Mouse (Mus musculus) cerebellum, postnatal 10 days (tissue): ENCODE results near the gene Gbp7.

Experiments
- DNase-seq, 2 experiments: peaks; one replicate each; pipeline ENCODE4 v3.0.0; 2021; ENCODE audit warnings: mixed read lengths in 2 of 2

Gene Gbp7

GRCm38 (mm10) chr3:142561045-142561646, 31.0 kb downstream of the Gbp7 start:
- no peak for DNase-seq

- no peak for DNase-seq
Observed at GRCm38 (mm10) chr3:142561666-142562065, 31.5 kb downstream of the Gbp7 start.

DNA sequence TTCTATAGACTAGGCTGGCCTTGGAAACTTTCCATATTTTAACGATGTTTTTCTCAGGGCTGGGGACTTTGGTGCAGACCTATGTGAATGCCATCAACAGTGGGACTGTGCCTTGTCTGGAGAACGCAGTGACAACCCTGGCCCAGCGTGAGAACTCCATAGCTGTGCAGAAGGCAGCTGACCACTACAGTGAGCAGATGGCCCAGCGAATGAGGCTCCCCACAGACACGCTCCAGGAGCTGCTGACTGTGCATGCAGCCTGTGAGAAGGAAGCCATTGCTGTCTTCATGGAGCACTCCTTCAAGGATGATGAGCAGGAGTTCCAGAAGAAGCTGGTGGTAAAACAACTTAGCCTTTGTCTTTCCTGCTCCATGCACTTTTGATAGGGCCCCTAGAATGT, 37.3 kb downstream of the Gbp7 start:
- DNase-seq: peak in 1 of 2 experiments; percentile 26

DNA sequence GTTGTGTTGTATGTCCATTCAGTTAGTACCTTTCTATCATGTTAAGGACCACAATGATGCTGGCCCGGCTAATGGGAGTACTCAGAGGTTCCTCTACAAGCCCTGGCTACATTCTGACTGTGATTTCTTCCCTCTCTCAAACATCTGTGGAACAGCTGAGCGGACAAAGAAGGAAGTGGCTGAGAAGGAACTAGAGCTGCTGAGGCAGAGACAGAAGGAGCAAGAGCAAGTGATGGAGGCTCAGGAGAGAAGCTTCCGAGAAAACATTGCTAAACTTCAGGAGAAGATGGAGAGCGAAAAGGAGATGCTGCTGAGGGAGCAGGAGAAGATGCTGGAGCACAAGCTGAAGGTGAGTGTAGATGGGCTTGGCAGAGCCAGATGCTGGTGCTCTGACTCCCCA, 40.6 kb downstream of the Gbp7 start:
- DNase-seq: no peak

- no peak for DNase-seq
Observed at GRCm38 (mm10) chr3:142577108-142577507, 47.0 kb downstream of the Gbp7 start.

- no peak for DNase-seq
Observed at GRCm38 (mm10) chr3:142578342-142578741, 48.2 kb downstream of the Gbp7 start.

- DNase-seq: no peak
Observed at GRCm38 (mm10) chr3:142583067-142583466, 52.9 kb downstream of the Gbp7 start.

DNA sequence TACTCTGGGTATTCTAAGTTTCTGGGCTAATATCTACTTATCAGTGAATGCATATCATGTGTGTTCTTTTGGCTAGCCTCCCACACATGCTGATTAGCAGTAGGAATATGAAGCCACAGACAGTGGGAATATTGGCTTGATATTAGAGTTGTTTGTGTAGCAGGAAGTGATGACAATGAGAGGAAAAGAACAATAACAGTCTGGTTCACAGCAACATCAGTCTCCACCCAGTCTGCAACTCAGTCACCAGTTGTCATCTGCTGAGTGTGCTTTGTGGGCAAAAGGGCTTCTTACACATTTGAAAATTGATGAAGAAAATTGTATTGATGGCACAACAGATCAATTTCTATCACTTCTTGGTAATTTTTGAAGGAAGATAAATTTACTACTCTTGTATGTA, 57.2 kb downstream of the Gbp7 start:
- DNase-seq: no peak

DNA sequence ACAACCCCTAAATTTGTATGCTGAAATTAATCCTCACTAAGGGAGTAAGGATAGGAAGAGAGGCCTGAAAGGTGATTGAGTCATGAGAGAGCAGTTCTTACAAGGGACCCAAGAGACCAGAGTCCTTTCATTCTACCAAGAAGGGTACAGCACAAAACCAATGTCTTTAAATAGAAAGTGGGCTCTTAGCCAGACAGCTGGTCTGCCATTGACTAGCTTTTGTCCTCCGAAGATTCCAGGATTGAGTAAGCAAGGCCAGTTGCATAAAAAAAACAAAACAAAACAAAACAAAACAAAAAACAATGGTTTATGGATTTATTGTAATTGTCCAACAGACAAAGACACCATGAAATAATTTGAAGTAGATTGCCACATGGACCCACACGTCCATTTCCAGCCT, 58.7 kb downstream of the Gbp7 start:
- DNase-seq: no peak

DNA sequence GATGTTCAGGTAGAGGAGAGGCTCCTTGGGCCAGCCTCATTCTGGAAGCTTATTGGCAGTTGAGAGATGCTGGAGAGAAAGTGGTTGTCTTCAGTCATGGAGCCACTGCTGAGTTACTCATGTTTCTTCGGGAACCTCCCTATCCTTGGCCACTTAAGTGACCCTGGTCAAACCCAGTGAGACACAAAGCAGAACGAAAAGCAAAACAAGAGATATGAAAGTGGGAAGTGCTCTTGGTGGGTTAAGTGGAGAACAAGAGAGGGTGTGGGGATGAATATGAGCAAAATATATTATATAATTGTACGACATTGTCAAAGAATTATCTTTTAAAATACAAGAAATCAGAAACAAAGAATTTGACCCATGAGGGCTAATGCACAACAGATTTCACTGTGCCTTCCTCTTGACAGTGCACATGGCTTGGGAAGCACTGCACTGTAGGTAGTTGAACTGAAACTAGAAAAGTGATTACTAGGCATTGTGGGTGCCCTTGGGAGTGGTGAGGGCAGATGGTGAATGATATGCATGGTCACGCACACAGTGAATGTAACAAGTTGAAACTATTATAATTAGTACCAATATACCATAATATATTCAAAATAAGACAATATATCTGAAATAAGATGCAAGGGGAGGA, 60.4 kb downstream of the Gbp7 start:
- DNase-seq: no peak

DNA sequence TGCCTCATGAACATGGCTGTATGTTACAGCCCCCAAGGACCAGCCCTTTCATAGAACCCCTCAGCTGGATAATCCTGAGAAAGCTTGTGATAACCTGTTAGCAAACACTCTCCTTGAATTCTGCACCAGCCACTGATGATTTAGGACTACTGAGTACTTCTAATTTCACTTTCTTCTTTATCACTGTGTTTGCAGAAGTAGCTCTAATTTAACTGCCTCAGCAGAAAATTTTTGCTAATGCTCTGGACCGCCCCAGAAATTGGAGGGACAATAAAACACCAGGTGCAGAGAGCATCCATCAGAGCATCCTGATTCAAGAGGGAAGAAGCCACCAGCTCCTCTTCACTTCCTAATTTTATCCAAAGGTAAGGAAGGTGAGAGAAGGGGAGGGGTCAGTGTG, 64.4 kb downstream of the Gbp7 start, which contains the start of gene Gbp2b:
Gene Gbp2b (plus strand): TSS at position 301 of the 400 bp plus-strand sequence.
- DNase-seq: no peak

DNA sequence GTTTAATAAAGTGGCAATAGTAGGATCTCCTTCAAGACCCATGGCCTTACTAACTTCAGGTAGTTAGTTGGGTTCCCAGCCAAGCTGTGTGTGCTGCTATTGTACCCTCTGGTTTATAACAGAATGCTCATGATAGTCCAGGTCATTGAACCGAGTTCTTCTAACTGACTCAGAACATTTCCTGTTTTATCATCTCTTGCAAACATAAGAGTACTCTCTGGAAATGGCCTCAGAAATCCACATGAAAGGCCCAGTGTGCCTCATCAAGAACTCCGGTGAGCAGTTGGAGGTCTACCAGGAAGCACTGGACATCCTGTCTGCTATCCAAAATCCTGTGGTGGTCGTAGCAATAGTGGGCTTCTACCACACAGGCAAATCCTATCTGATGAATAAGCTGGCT, 67.8 kb downstream of the Gbp7 start:
- DNase-seq: no peak
